Mouse (Mus musculus): ENCODE measurements around the gene Ndufa13.

DNA sequence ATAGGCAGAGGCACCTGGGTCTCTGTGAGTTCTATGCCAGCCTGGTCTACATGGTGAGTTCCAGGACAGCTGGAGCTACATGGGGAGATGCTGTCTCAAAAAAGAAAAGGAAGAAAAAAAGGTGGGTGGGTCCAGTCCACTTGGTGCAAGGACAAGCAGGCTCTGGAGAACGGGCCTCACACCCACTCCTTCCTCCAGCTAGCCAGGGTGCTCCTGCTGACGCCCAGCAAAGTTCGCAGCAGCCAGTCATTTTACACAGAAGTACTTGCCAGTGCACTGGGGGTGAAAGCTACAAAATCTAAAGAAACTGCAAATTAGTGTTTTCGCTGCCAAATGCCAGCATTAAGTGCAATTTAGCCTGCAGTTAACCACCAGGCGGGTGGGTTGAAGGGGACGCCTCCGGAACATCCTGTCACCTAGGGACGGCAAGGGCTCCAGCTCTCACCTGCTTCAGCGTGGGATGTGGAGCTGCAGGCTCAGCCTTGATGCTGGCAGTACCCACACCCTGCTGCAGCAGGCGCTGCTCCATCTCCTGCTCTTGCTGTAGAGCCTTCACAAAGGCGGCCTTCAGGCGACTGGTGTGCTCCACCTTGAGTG, 10.2 kb upstream of the Ndufa13 start:
- TF ChIP-seq POLR2A (IDR thresholded peaks at IDR 0.05; ENCODE audit: extremely low read depth, insufficient read depth, low read length) (no peak), CTCF (IDR thresholded peaks at IDR 0.05; ENCODE audit: extremely low read depth, insufficient read depth, low read length) (peak; percentile 25; the same call in 1 of the 2 replicates)
